Mouse (Mus musculus): ENCODE results near the gene Radil.

Gene Radil

DNA sequence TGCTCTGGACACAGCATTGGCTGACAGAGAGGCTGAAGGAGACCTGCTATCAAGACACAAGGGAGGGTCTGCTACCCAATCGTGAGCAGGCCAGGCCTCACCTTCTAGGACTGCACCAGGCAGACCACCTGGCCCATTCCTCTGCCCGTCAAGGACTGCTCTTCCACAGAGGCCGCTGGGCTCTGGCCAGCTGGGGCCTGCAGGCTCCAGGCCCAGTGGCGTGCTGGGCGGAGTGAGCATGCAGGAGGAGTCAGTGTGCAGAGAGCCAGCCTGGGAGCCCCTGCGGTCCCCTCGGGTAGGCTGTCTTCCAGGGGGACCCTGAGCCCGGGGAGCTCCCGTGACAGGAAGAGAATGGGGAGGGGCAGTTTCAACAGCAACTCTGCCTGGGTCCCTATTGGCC is 64.2 kb downstream of the Radil start:
- no peak for DNase-seq (ENCODE audit: extremely low spot score)

DNA sequence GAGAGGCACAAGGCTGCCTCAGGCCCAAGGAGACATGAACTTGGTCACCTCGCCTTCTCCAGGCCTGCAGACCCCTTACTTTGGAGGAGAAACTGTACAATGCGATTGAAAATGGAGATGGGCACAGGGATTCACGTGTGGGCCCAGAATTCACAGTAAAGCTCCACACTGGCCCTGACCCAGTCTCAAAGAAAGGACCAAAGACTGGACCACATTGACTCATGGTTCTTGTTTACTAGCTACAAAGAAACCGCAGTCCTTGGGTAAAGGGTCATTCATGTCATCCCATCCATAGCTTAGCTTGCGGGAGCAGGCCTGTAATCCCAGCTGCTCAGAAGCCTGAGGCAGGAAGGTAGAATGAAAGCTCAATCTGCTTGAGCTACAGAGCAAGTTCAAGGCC is 67.3 kb downstream of the Radil start:
- no peak for DNase-seq (ENCODE audit: extremely low spot score)

DNA sequence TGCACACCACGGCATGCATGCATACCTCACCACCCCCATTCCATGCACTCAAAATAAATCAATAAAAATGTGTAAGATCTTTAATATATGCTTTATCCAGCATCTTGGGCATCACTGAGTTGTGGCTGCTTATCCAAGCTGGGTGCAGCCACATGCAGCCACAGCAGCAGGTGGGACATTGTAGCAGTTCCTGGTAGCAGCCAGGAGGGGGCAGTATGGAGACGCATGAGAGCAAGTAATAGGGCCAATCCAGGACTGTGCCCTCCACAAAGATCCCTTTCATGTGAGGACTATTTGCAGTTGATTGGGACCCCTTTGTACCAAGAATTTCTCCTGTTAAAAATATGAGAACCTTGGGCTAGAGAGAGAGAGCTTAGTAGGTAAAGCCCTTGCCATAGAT is 68.4 kb downstream of the Radil start:
- DNase-seq (ENCODE audit: extremely low spot score) = no peak

DNA sequence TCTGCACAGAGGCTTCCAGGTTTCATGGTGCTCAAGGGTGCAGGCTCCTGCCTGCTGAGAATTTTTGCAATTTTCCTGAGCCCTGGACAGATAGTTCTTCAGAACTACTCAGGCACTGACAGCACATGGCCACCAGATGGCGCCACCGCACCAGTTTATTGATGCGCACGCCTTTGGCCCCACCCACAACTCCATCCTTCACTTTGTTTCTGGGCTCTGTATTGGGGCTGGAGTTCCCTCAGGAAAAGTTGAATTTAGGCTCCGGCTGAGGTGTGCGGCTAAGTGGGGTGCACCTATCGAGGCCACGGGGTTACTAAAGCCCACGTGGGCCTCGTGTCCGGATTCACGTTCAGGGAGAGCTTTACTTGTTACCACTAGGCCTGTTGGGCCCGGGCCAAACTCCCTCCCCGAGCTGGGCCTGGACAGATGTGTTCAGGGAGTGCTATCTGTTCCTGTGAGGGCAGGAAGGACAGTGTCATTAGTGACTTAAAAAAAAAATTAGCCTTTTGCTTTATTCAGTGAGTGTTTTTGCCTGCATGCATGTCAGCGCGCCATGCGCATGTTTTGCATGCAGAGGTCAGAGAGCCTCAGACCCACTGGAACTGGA is 72.0 kb downstream of the Radil start:
- DNase-seq (ENCODE audit: extremely low spot score) = peak; percentile 83

DNA sequence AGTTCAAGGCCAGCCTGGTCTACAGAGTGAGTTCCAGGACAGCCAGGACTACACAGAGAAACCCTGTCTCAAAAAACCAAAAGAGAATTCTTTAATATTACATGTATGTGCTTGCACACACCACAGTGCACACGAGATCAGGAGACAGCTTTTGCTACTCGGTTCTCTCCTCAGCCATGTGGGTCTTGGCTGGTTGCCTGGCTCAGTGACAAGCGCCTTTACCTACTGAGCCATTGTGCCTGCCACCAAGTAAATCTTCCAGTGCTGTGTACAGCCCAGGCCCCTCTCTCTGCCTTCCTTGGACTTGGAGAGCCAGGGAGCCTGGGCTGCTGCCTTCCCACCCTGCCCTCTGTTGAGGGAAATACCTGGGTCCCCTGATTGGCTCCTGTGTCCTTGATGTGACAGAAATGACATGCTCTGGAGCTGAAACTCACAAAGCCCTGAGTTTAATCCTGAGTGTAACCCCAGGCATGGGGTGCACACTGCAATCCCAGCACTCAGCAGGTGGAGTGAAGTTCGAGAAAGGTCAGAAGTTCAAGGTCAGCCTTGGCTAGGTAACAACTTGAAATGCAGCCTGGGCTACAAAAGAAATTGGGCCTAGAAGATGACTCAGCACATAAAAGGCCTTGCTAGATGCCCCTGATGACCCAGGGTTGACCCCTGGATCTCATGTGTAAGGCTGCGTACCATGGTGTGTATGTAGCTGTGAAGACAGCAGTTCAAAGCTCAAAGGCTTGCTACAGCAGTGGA is 72.9 kb downstream of the Radil start:
- no peak for DNase-seq (ENCODE audit: extremely low spot score)

DNA sequence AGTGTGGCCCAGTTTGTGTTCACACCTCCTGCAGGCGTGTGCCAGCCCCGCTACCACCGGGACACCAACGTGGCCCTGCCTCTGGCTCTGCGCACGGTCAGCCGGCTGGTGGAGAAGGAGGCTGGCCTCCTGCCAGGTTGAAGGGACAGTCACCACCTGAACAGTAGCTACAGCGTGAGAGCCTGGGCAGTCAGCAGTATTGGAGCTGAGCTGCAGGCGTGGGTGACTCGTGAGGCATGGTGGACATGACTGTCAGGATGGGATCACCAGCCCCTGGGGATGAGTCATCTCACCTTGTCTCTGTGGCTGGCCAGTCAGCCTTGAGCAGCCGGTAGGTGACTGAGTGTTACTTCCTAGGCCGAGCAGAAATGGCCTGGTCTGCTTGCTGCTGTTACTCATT is 73.6 kb downstream of the Radil start:
- no peak for DNase-seq (ENCODE audit: extremely low spot score)

DNA sequence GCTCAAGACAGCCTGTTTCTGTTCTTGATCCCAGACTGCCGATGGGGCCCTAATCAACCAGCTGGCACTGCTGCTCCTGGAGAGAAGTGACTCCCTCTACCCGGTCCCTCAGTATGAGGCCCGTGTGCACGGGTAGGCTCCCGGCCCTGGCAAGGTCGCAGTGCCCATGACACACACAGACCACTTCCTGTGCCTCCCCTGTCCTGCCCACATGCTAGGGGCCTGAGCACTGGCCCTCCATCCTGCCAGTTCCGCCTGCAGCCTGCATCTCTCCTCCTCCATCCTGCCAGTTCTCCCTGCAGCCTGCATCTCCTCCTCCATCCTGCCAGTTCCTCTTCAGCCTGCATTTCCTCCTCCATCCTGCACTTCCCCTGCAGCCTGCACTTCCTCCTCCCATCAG is 75.2 kb downstream of the Radil start:
- no peak for DNase-seq (ENCODE audit: extremely low spot score)

DNA sequence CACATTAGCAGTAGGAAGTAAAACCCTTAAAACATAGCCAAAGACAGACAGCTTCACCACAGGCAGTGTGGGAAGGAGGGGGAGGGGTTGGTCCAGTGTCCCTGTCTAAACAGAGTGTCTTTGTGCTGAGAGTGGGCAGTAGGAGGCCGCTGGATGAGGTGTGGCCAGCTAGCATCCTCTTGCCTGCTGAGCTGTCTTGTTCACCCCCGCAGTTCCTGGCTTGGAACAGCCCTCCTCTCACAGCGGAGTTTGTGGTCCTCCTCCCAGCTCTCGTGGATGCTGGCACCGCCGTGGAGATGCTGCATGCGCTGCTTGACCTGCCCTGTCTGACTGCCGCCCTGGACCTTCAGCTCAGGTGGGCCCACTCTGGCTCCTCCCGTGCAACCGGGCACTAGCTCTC is 77.2 kb downstream of the Radil start:
- no peak for DNase-seq (ENCODE audit: extremely low spot score)

DNA sequence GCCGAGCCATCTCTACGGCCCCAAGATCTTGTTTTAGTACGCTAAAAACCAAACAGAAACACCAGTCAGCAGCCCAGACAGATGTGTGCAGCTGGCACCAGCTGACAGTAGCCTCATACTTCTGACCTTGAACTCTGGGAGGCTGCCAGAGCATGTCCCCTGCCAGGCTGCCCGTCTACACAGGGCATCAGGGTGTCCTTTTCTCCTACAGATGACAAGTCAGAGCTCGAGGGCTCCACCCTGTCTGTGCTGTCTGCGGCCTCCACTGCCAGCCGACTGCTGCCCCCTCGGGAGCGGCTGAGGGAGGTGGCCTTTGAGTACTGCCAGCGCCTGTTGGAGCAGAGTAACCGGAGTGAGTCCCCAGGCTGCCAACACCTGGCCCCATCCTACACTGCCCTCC is 81.1 kb downstream of the Radil start:
- DNase-seq (ENCODE audit: extremely low spot score) = no peak

DNA sequence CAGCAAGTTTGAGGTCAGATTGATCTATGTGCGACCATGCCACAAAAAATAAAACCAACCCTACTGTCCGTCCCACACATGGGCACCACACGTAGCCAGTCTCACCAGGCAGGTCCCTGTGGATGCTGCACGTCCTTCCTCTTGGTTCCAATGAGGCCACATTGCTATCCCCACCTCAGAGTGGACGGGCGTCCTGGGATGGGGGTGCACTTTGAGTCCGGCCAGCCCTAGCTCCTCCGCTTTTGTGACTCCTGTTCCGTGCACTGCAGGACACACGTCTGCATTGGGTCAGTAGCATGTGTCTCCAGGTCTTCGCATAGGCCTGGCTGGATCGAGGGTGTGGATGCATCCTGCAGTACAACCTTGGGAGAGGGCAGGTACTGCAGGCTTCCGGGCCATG is 82.5 kb downstream of the Radil start:
- no peak for DNase-seq (ENCODE audit: extremely low spot score)

DNA sequence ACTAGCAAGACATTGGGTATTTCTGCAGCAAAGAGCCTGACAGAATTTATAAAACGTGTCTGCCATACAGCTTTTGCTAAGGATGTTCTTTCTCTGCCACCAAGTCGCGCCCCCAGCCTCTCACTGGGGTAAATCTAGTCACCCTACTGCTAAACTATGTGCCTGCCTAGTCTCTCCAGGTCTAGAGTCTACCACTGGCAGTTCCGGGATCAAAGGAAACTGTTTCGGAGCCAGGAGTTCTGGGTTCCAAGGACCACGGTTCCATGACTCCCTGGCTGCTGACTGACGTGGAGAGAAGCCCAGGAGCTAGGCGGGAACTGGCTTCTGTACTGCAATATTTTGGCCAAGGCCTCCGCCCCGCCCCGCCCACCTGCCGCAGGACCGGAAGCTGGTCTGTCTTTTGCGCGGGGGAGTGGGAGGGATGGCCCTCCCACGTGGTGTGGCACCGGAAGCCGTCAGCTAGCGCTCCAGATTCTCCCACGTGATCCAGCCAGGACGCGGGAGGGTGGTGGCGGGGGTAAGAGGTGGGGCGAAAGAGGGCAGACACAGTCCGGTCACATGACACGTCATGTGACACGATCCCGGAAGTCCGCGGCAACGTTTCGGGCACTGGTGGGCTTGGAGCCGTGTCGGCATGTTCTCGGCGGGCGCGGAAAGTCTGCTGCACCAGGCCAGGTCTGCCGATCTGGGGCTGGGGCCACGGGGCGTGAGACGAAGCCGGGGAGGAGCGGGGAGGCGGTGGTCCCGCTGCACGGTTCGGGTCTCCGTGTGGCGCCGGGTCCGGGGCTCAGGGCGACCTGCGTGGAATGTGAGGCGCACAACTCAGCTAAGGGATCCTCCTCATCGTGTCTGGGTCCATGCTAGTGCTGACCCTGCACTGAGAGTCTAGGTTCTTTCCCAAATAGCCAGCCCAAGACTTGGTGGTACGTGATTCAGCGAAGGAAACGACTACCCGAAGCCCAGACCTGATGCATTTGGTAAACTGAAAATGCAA is 87.1 kb downstream of the Radil start, which contains the start of gene Ap5z1:
Gene Ap5z1 (plus strand): TSS at position 484 of the 994 bp plus-strand sequence.
- peak; percentile 97 for DNase-seq (ENCODE audit: extremely low spot score)

DNA sequence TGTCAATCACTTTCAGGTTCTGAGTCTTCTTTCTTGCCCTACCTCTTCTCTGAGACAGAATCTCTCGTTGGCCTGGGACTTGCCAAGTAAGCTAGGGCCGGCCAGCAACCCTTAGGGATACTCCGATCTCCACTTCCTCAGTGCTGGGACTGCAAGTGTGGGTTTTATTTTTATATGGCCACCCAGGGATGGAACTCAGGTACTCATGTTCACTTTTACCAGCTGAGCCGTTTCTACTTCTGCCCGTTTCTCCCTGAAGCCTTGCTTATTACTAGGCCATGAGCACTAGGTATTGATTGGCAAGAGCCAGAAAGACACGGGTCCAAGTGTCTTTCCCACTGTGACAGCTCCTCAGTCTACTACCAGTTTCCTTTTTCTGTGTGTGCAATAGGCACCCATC is 87.9 kb downstream of the Radil start:
- no peak for DNase-seq (ENCODE audit: extremely low spot score)

DNA sequence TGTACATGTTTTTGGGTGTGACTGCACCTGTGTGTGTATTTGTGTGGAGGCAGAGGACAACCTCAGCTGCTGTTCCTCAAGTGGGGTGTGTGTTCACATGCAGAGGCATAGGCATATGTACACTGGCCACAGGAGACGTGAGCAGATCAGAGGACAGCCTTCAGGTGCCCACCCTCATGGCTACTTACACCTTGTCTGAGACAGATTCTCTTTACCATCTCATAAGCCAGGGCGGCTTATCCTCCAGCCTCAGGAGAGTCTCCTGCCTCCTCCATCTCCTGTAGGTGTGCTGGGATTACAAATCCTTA is 88.3 kb downstream of the Radil start:
- no peak for DNase-seq (ENCODE audit: extremely low spot score)

DNA sequence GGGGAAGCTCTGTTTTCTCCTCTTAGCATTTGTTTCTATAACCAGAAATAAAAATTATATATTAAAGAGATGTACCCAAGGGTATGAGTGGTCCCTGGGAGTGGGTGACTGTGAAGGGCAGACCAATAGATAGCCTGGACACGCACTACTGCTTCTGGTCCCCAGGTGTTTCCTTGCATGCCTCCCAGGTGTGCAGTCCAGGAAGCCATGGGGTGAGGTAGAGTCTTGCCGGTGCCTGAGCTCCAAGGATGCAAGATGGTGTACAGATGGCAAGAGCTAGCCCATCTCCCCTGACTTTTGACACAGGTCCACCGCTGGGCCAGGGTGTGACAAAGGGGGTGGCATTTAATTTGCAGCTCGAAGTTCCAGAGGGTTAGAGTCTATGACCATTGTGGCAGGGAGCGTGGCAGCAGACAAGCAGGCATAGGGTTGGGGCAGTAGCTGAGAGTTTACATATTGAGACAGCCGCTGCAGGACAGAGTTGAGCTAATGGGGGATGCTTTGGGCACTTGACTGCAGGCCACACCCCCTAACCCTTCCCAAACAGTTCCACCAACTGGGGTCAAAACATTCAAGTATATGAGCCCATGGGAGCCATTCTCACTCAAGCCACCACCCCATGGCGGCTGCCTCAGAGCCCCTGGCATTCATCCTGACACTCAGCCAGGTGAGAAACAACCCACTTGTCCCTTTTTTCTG is 88.8 kb downstream of the Radil start:
- no peak for DNase-seq (ENCODE audit: extremely low spot score)

DNA sequence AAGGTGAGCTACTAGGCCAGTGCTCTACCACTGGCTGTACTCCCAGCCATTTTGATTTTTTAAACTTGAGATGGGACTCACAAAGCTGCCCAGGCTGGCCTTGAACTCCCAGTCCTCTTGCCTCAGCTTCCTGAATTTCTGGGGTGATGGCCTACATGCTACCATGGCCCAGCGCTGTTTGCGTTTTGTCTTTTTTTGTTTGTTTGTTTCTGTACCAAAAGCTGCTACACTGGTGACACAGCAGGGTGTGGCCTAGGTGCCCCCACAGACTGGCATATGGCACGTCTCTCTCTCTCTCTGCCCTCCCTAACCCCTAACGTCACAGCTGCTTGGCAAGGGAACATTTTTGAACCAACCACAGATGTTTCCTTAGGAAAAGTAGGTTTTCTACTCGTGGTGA is 91.1 kb downstream of the Radil start:
- DNase-seq (ENCODE audit: extremely low spot score) = no peak

DNA sequence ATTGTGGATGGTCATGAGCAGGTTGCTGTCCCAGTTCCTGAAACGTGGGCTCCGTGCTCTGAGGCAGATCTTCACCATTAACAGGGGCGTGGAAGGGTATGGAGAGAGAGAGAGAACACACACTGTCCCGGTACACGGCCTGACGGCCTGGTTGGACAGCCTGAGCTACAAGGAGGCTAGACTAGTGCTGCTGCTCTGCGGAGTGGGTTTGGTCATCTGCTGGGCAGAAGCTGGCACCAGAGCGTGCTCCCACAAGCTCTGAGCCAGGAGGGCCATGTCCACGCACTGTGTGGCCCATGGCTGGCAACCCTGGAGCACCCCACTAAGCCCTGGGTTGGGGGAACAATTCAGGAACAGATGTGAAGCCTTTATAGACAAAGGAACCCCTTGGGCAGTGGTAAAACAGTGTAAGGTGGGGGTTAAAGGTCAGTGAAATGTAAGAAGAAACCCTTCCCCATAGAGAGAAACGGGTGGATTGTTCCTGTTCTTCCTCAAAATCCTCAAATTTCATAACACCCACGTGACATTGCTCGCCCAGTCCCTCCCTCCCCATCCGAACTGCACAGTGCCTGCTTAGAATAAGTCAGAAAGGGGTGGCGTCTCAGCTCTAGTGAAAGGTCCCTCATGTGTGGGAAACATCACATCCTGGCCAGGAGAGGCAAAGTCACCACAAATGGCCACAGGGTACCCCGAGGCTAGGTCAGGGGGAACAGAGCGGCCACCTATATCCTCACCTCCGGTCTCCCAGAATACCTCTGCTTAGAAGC is 91.9 kb downstream of the Radil start:
- DNase-seq (ENCODE audit: extremely low spot score) = no peak

DNA sequence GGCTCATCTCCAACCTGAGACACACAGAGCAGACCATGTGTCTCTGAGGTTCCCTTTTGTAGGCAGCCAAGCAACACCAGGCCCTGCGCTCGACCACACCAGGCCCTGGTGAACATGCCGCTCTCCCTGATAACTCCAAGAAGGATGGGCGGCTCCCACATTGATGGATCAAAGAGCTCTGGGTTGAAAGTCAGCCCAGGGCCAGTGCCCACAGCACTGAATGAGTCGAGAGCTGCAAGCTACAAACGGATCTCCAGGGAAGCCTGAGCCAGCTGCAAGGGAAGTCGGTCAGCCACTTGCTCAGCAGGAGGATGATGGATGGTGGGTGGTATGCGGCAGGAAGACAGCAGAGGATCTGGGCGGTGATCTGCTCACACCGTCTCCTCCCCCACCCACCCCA is 93.6 kb downstream of the Radil start:
- DNase-seq (ENCODE audit: extremely low spot score) = no peak

DNA sequence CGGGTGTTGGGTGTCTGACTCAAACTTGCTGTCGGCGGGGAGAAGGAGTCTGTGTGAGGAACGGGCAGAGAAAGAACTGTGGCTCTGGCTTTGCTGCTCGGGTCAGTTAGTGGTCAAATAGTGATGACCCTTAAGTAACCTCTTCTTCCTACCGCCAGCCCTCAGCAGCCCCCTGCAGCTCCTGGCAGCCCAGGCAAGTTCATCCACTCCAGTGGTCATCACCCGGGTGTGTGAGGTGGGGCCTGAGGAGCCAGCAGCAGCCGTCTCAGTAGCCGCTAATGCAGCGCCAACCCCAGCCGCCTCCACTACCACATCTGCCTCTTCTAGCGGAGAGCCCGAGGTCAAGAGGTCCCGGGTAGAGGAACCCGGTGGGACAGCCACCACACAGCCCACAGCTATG is 94.6 kb downstream of the Radil start:
- no peak for DNase-seq (ENCODE audit: extremely low spot score)

DNA sequence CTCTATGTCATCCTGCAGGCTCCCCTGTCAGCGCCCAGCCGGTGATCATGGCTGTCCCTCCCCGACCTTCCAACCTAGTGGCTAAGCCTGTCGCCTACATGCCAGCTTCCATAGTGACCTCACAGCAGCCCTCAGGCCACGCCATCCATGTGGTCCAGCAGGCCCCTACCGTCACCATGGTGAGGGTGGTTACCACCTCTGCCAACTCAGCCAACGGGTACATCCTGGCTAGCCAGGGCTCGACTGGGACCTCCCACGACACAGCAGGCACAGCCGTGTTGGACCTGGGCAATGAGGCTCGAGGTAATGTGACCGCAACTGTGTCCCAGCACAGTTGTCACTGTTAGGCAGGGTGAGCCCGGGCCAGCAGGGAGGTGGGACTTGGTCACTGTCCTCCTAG is 97.2 kb downstream of the Radil start:
- DNase-seq (ENCODE audit: extremely low spot score) = no peak

DNA sequence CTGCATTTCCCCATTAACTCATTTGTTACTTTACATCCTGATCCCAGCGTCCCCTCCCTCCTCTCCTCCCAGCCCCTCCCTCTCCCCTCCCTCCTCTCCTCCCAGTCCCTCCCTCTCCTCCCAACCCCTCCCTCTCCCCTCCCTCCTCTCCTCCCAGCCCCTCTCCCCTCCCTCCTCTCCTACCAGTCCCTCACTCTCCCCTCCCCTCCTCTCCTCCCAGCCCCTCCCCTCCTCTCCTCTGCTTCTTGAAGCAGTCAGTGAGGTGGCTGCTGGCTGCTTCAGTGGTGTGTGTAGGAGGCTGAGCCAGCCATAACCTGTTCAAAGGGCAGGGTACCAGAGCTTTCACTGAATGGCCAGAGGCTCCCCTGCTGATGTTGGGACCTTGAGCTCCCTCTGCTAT is 99.1 kb downstream of the Radil start:
- DNase-seq (ENCODE audit: extremely low spot score) = peak; percentile 83

DNA sequence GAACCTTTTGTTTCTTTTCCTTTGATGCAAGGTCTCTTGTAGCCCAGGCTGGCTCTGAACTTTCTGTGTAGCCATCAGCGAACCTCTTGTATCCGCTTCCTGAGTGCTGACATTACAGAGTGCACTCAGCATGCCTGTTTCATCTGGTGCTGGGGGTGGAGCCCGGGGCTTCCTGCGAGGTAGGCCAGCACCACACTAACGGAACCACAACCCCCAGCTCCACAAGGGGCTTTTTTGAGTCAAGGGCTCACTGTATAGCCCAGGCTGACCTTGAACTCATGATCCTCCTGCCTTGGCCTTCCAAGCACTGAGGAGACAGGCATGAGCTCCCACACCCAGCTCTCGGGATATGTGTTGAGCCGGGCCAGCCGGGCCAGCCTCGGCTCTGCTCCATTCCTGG is 100.1 kb downstream of the Radil start:
- no peak for DNase-seq (ENCODE audit: extremely low spot score)

All from embryo, embryonic 9.5 days (tissue).